Mouse (Mus musculus) heart, postnatal 25 days (tissue): ENCODE measurements at regions not wholly inside any gene's neighbourhood (a gene's known extent, or its start where the extent isn't known, plus 50 kb on each side); places are given as distances from the start of the nearest gene placed in this dataset.

ENCODE experiments used
- DNase-seq: peaks from one replicate; pipeline ENCODE4 v3.0.0; 2022; ENCODE audit warnings: low spot score
- intact Hi-C: fragments of 180-260 bp; cut with DNase I; formaldehyde crosslinking; loops from one replicate; pipeline ENCODE4 v1.15.1; 2025

DNA sequence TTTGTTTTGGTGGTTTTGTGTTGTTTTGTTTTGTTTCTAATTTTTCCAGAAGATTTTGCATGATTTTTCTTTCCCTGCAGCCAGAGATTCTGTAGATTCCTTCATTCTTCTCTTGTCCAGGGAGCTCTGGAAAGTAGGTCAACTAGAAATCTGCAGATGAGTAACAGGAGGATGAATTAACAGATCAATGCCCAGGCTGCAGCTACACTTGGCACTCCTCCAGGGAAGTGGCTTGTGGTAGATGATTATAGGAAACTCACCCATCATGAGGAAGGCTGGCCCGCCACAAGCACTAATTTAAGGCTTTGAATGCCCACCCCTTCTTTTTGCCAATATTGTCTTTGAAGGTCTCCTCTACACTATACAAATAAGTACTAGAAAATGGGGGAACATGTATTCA is 52.0 kb upstream of the B3gat1 start:
- intact Hi-C loops = no loop called here
- DNase-seq = no peak
